Mouse (Mus musculus): ENCODE data around the gene Neu2. TPM values are rescaled to one million over a fixed set of nuclear protein-coding genes. Genes with fewer than 3 reads are reported as not detected.

Gene Neu2
- total RNA-seq, 2 experiments from 2014 or later: not detected

- no peak for ATAC-seq (replicated peaks; ENCODE audit: low FRiP score, low TSS enrichment, poor library complexity, severe bottlenecking)
Measured at GRCm38 (mm10) chr1:87639724-87640123, 130.0 kb downstream of the Neu2 start.

DNA sequence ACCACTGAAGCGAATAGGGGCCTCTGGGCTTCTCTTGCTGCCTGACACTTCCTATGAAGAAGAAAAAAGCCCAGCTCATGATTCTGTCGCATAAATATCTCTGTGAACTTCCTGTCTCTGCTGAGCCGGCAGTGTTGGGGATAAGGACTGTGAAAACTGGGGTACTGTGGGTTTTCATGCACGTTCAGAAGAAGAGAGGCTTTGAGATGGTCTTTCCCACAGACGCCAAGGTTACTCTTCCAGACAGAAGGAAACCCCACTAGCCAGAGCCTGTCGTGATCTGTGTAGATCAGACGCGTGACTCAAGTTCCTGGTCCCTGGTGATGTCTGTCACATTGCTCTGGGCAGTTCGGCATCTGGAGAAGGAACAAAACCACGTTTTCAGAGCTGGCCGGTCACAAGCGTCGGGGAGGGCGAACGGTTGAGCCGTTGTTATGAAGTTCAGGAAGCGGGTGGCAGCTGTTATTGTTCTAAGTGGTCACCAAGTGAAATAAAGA, 130.5 kb downstream of the Neu2 start:
- no peak for ATAC-seq (replicated peaks; ENCODE audit: low FRiP score, low TSS enrichment, poor library complexity, severe bottlenecking)

GRCm38 (mm10) chr1:87643016-87643415, 133.3 kb downstream of the Neu2 start:
- ATAC-seq (replicated peaks; ENCODE audit: low FRiP score, low TSS enrichment, poor library complexity, severe bottlenecking): no peak

- 0 out of 2 replicates have a peak, but pooled peaks have one; percentile 49 for ATAC-seq (replicated peaks; ENCODE audit: low FRiP score, low TSS enrichment, poor library complexity, severe bottlenecking)
Measured at GRCm38 (mm10) chr1:87645041-87645440, 135.4 kb downstream of the Neu2 start.

DNA sequence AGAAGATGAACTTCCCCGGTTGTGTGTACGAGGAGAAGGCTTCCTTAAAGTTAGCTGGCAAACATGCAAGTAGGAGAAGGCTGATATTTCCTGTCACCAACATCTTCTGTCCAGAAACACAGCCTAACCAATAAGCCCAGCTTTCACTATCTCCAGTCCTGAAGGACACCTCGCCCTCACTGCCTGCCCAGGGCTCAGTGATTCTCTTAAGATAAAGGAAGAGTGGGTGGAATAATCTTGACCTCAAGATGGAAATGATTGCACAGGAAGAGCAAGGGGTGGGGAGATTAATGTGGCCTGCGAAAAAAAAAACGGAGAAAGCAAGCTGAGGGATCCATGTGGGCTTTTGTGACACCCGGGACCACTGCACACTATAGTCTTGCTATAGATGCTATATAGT, 136.1 kb downstream of the Neu2 start:
- ATAC-seq (replicated peaks; ENCODE audit: low FRiP score, low TSS enrichment, poor library complexity, severe bottlenecking): 0 out of 2 replicates have a peak, but pooled peaks have one; percentile 26

Other genes starting within 250 kb of the Neu2 start
- not detected in 2 replicates for gene Efhd1, start 245.5 kb upstream of the Neu2 start, total RNA-seq (2014; fragmentation: Nextera tagmentation)
- not detected in 2 replicates for gene Efhd1, start 245.5 kb upstream of the Neu2 start, total RNA-seq (2017)
- 85.0 and 91.4 TPM in 2 replicates for gene Gigyf2, start 182.9 kb upstream of the Neu2 start, total RNA-seq (2014; fragmentation: Nextera tagmentation)
- gene Gigyf2, start 182.9 kb upstream of the Neu2 start, total RNA-seq (2017): 133 and 148 TPM in 2 replicates
- not detected in 2 replicates for gene Kcnj13, start 115.2 kb upstream of the Neu2 start, total RNA-seq (2014; fragmentation: Nextera tagmentation)
- not detected in 2 replicates for gene Kcnj13, start 115.2 kb upstream of the Neu2 start, total RNA-seq (2017)
- gene Snorc, start 39.6 kb upstream of the Neu2 start, total RNA-seq (2014; fragmentation: Nextera tagmentation): not detected in 2 replicates
- not detected in 2 replicates for gene Snorc, start 39.6 kb upstream of the Neu2 start, total RNA-seq (2017)
- gene Ngef, start 64.0 kb downstream of the Neu2 start, total RNA-seq (2014; fragmentation: Nextera tagmentation): not detected in 2 replicates
- gene Ngef, start 64.0 kb downstream of the Neu2 start, total RNA-seq (2017): not detected in 2 replicates
- gene Inpp5d, start 110.4 kb downstream of the Neu2 start, total RNA-seq (2014; fragmentation: Nextera tagmentation): 86.4 and 96.9 TPM in 2 replicates
- gene Inpp5d, start 110.4 kb downstream of the Neu2 start, total RNA-seq (2017): 48.1 and 59.8 TPM in 2 replicates
- gene Atg16l1, start 246.0 kb downstream of the Neu2 start, total RNA-seq (2014; fragmentation: Nextera tagmentation): 43.1 and 47.6 TPM in 2 replicates
- gene Atg16l1, start 246.0 kb downstream of the Neu2 start, total RNA-seq (2017): 58.1 and 59.8 TPM in 2 replicates

All from megakaryocyte-erythroid progenitor cell, adult 5-6 weeks (primary cell).